Mouse (Mus musculus) layer of hippocampus, postnatal 25 days (tissue): ENCODE results near the gene Zbtb9. TPM values are rescaled to one million over a fixed set of nuclear protein-coding genes. Genes with fewer than 3 reads are reported as not detected.
"Not testable (repeated sequence)": the region's sequence is repeated elsewhere in the genome, so short reads cannot be mapped to it uniquely, and the experiment has no call there.

Experiments used
- DNase-seq, 2 experiments: peaks; one replicate each; pipeline ENCODE4 v3.0.0; 2022; ENCODE audit warnings: mixed read lengths in 2 of 2, low spot score in 1 of 2; ENCODE audit errors: extremely low spot score in 1 of 2
- total RNA-seq, 2 experiments: library from RNA; stranded (reverse); gene quantifications; 2 replicates each; pipeline ENCODE4 v1.2.3; 2021

The Zbtb9 gene
- total RNA-seq, 2 experiments from 2014 or later: 14.8 to 16.2 TPM

DNA sequence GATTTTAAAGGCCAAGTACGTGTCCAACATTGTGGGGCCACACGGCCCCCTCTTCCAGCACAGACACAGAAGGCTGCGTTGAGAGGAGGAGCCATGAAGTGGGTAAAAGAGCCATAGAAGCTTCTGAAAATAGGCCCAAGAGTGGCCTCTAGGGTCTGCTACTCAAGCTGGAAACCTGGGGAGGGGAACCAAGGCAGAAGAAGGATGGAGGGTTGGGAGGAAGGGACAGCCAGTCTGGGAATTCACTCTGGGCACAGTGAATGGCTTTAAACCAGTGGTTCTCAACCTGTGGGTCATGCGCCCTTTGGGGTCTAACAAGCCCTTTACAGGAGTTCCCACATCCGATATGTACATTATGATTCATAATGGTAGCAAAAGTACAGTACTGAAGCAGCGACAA, 3.7 kb upstream of the Zbtb9 start:
- DNase-seq: no peak

DNA sequence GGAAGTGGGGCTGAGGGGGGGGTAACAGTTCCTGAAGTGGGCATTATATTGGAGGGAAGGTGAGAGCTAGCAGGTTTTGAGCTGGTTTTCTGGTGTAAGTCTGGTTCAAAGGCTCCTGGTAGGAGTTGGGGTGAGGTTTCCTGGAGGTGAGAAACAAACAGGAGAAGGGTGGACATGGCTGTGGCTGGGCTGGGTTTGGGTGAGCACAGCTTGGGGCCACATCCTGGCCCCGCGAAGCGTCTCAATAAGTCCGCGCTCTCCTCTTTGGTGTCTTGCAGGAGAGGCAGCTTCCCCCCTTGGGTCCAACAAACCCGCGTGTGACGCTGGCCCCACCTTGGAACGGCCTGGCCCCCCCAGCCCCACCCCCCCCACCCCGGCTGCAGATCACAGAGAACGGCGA, 2.7 kb upstream of the Zbtb9 start:
- DNase-seq: no peak

DNA sequence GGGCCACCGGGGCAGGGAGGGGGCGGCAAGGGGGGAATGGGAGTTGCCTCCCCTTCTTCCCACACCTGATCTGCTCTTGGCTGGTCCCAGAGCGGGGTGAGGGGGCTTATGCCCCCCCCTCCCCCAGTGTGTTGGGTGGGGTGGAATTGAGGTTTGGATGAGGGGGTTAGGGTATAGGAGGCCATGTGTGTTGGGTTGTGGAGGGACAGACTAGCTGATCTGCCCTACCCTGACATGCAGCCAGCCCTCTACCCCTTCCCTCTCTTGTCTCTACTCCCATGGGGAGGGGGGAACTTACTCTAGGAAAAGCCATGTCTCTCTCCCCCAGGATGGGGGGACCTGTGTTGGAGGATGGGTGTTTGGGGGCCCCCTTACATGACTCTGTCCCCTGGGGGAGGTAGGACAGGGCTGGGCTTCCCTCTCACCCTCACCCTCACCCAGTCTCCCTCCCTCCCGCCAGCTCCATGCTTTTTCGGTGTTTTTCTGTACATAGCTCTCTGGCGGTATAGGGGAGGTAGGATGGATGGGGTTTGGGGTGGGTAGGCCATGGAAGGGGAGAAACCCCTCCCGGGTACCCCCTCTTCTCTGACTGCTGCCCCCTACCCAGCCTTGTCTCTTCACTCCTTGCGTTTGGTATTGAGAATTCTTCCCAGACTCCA, 1.6 kb upstream of the Zbtb9 start:
- DNase-seq: no peak

GRCm38 (mm10) chr17:26972107-26972506, 860 bp upstream of the Zbtb9 start:
- DNase-seq: no peak

DNA sequence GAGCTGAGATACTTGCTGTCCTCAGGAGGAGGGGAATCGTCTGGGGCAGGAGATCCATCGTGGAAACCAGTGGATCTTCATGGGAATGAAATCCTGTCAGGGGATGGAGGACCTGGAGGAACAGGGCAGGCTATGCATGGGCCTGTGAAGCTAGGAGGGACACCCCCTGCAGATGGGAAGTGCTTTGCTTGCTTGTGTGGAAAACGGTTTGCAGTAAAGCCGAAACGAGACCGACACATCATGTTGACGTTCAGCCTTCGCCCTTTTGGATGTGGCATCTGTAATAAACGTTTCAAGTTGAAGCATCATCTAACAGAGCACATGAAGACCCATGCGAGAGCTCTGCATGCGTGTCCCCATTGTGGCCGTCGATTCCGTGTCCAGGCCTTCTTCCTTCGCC, 1.6 kb downstream of the Zbtb9 start:
- no peak for DNase-seq

DNA sequence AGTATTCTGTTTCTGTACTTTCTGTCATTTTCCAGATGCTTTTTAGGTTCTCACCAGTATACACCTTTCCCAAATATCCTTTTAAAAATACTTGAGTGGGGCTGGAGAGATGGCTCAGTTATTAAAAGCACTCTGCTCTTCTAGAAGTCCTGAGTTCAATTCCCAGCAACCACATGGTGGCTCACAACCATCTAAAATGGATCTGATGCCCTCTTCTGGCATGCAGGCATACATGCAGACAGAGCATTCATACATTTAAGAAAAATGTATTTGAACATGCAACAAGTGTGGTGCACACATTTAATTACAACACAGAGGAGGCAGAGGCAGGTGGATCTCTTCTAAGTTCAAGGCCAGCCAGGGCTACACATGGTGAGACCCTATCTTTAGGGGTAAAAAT, 2.4 kb downstream of the Zbtb9 start:
- DNase-seq: no peak

DNA sequence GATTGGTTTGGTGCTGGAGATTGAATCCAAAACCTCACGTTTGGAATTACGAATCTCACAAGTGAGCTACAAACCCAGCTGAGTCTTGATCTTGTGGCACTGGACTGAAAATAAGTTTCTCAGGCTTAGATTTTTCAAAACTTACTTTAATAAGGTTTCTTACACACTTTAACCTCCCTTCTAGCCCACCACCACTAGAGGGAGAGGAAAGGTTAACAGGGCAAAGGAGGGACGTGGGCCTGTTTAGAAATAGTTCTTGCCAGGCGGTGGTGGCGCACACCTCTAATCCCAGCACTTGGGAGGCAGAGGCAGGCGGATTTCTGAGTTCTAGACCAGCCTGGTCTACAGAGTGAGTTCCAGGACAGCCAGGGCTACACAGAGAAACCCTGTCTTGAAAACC, 4.4 kb downstream of the Zbtb9 start:
- DNase-seq: not testable (repeated sequence)

GRCm38 (mm10) chr17:26979426-26979825, 6.5 kb downstream of the Zbtb9 start:
- no peak for DNase-seq

DNA sequence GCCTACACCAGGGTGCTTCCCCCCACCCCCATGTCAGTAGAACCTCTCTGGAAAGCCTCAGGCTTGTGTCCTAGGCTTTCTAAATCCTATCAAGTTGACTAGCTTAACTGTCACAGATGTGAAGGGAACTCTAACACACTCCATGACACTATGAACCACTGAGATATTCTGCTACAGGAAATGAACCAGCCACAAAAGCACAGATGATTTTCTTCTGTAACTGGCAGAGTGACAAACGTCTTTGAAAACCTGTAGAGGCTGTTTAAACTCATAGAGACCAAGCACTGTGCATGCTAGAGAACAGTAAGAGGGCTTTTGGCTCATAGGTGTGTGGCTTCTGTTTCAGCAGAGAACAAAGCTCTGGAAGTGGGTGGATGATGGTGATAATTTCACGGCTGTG, 8.1 kb downstream of the Zbtb9 start:
- no peak for DNase-seq

- no peak for DNase-seq
These were observed 10.4 kb downstream of the Zbtb9 start for GRCm38 (mm10) chr17:26983382-26983781.

- no peak for DNase-seq
These were observed 12.7 kb downstream of the Zbtb9 start for GRCm38 (mm10) chr17:26985503-26986179.

- DNase-seq: no peak
These were observed 17.6 kb downstream of the Zbtb9 start for GRCm38 (mm10) chr17:26990521-26990920.

DNA sequence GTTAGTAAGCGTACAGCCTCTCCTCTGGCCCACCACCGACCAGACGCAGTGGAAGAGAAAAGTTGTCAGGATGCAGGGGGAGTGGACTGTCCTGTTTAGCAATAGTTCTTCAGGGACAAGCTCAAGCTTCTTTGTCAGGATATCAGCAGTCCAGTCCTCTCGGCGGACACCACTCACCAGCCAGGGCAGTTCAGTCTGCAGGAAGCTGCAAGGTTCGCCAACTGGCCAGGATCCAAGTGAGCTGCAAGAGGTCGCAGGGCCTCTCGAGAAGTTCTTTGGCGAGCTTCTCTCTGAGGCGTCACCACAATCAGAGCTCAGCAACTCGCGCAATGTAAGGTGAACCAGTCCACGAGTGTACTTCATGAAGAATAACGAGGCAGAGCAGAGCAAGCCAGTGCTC, 21.4 kb downstream of the Zbtb9 start:
- no peak for DNase-seq

- no peak for DNase-seq
These were observed 22.0 kb downstream of the Zbtb9 start for GRCm38 (mm10) chr17:26995006-26995405.

DNA sequence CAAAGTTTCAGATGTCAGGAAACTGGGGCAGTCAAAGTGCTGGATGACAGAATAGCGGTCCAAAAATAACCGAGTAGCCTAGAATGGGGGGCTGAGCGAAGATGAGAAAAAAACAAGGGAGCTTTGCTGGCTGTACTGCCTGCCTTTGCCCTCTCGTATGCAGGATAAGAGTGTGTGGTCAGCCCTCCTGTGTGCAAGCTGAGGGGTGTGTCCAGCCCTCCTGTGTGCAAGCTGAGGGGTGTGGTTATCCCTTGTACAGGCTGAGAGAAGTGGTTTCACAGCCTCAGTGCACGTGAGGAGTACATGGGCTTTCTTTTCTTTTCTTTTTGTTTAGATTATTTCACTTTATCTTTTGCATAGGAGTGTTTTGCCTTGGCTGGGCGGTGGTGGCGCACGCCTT, 22.6 kb downstream of the Zbtb9 start:
- DNase-seq: no peak

- DNase-seq: no peak
These were observed 24.7 kb downstream of the Zbtb9 start for GRCm38 (mm10) chr17:26997661-26998060.

DNA sequence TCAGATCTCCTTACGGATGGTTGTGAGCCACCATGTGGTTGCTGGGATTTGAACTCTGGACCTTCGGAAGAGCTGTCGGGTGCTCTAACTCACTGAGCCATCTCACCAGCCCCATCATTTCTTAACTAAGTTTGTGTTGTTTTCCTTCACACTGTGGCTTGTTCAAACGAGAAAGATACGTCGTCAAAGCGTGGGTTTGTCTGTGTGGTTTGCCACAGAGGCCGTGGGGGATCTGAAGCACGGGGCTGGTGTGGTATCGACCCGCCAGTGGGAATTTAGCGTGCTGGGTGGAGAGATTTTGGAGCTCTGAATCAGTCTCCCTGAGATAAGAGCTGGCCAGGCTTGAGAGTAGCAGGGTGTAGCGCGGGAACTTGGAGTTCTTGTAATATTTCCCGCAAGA, 25.3 kb downstream of the Zbtb9 start:
- no peak for DNase-seq

DNA sequence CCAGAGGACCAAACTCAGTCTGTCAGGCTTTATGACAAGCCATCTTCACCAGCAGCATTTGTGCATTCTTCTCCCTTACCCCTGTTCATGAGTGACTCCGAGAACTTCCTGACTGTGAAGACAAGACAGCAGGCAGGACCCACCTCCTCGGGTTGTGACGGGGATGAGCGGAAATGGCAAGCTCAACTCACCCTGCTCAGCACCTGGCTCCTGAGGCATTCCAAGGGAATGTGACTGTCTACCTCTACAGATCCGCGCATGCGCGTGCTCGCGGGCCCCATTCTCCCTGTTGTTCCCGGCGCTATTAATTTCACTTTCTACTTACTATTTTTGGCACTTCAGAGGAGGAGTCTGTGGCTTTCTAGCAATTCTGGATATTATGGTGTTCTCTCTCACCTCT, 27.0 kb downstream of the Zbtb9 start:
- DNase-seq: no peak

- no peak for DNase-seq
These were observed 28.2 kb downstream of the Zbtb9 start for GRCm38 (mm10) chr17:27001151-27001550.

DNA sequence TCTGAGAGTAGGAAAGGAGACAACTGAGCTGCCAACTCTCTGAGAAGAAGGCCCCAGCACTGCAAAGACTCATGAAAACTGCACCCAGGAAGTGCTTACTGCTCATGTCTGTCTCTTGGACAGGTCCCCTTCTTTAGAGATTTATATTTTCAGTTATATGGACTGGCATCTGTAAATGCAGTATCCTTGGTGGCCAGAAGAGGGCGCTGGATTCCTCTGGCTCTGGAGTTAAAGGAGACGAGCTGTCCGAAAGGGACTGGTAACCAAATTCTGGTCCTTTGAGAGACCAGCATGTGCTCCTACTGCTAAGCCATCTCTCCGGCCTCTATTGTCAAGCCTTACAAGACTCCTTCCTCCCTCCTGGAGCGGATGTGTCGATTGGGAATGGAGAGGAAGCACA, 28.9 kb downstream of the Zbtb9 start:
- DNase-seq: no peak

GRCm38 (mm10) chr17:27004431-27004830, 31.5 kb downstream of the Zbtb9 start:
- peak in 1 of 2 experiments; percentile 55 for DNase-seq

GRCm38 (mm10) chr17:27004903-27005485, 32.0 kb downstream of the Zbtb9 start:
- no peak for DNase-seq
